Mouse (Mus musculus) liver, adult 2 months (tissue): ENCODE measurements around the gene Klhl29.

ENCODE experiments used
- CTCF ChIP-seq: fragments of 200-500 bp; IDR thresholded peaks from 2 replicates; pipeline ENCODE4 v1.5.1; 2011; ENCODE audit warnings: low read depth, low read length, control low read depth
- POLR2A ChIP-seq: fragments of 200-500 bp; IDR thresholded peaks from 2 replicates; pipeline ENCODE4 v1.6.1; 2011; ENCODE audit warnings: low read length, control low read depth; ENCODE audit not compliant: insufficient read depth; ENCODE audit errors: extremely low read depth

DNA sequence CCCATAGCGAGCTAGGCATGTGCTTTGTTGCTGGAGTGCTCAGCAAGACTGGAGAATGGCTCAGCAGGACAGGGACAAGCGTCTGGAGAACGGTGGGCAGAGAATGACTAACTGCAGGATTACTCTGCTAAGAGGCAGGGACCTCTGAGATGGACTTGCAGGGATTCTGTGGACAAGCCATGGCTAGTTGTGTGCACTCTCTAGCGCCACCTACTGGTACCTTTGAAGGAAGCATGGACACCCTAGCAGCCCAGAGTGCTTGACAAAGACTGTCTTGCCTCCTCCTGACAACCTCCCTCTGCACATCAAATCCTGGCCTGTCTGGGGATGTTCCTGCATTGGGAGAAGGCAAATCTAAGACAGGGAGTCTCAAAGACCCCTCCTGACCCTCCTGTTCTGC is 239.2 kb downstream of the Klhl29 start:
- TF ChIP-seq CTCF: peak; percentile 79
- no peak for TF ChIP-seq POLR2A
